Mouse (Mus musculus) CD4-positive naive resting alpha-beta T cell, adult 57 days (primary cell): ENCODE measurements around the gene Iqsec3. TPM values are rescaled to one million over a fixed set of nuclear protein-coding genes. Genes with fewer than 3 reads are reported as not detected.

ENCODE experiments used
- total RNA-seq: library from RNA; stranded (reverse); gene quantifications from one replicate; pipeline ENCODE4 v1.2.4, GENCODE M21; 2023

Gene Iqsec3
- total RNA-seq, result not detected

GRCm38 (mm10) chr6:121473093-121473821 is at the start of gene Iqsec3:
Gene Iqsec3, minus strand, starts transcription at chr6:121473678.

DNA sequence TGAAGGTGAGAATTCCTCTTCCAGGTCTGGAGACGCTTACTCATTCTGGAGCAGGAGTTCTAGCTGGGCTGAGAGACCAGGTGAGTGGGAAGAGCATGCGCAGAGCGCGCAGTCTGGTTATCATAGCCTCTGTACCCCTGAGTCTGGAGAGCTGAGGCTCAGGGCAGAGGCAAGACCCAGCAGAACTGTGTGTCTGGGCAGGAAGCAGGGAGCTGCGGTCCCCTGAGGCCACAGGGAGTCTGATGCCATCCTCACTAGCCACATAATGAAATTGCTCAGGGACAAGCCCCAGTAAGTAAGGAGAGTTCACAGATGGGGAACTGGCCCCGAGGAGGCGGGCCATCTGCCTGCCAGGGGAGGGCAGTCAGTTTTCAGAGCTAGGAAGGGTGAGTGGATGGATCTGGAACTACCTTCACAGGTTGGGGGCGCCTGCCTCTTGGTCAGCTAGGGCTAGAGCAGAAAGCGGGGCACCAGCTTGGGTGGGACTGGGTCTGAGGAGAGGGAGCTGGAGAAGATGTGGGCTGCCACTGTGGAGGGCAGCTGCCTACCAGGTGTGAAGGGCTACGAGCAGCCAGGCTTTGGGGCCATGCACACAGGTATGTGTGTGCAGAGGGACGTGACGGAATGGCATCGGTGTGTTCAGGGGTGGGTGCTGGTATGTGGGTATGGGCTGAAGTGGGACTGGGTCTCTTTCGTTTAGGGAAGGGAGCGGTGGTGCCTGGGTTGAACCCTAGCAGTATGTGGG is 130.3 kb downstream of the Iqsec3 start, which contains the start of gene Slc6a12:
Gene Slc6a12 (plus strand): TSS at position 51 of the 745 bp plus-strand sequence.

Other genes starting within 250 kb of the Iqsec3 start
- 18.5 TPM for gene Usp18, start 227.8 kb downstream of the Iqsec3 start, total RNA-seq
- gene Slc6a13, start 173.5 kb downstream of the Iqsec3 start, total RNA-seq, result not detected
- gene Slc6a12, start 130.6 kb downstream of the Iqsec3 start, total RNA-seq, result not detected
- not detected for gene A2m, start 161.7 kb upstream of the Iqsec3 start, total RNA-seq